Mouse (Mus musculus): ENCODE measurements around the gene Lst1.

The Lst1 gene

DNA sequence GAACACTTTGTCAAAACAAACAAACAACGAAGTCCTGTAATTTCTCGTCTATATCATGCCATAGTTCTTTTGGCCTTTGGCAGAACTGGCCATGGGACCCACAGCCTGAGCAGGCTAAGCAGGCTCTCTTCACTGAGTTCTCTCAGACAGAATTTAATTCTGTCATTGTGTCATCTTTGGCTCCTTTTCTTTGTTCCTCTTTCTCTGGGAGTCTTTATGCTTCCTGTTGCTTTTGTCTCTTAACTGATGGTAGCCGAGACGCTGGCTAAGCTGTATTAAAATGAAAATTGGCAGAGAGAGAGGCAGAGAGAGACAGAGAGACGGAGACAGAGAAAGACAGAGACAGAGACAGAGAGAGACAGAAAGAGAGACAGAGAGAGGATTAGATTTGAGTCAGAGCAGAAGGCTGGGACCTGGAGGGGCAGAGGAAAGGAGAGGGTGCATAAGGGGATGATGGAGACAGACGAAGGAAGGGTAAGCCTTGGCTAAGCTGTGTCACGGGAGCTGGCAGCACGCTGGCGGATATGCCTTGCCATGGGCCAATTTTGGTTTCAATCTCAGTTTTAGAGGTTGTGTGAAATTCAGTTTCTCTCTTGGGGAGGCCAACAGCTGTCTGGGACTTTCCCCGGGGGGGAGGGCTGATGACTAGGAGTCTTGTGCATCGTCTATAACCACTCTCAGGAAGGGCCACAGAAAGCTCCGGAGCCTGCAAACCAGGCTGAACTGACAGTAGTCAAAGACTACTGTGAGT, 21.7 kb upstream of the Lst1 start:
- DNase-seq (ENCODE audit: low spot score in 2 of 2) = peak in 1 of 2 experiments; percentile 50

DNA sequence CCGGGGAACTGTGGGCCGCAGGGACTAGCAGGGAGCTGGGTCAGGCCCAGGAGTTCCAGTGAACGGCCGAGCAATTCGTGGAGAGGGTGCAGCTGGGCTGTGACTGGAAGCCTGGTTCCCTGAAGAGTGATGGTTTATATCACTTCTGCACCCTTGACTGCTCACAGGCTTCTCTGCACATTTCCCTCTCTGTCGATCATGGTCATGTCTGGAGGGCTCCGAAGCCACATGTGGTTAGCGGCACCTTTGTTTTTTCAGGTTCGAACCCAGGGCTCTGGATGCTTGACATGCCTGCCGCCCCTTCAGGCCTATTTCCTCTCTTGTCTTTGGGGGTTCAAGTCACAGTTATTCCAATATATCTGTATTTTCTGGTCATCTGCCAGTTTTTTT, 17.1 kb upstream of the Lst1 start:
- DNase-seq (ENCODE audit: low spot score in 2 of 2) = no peak

DNA sequence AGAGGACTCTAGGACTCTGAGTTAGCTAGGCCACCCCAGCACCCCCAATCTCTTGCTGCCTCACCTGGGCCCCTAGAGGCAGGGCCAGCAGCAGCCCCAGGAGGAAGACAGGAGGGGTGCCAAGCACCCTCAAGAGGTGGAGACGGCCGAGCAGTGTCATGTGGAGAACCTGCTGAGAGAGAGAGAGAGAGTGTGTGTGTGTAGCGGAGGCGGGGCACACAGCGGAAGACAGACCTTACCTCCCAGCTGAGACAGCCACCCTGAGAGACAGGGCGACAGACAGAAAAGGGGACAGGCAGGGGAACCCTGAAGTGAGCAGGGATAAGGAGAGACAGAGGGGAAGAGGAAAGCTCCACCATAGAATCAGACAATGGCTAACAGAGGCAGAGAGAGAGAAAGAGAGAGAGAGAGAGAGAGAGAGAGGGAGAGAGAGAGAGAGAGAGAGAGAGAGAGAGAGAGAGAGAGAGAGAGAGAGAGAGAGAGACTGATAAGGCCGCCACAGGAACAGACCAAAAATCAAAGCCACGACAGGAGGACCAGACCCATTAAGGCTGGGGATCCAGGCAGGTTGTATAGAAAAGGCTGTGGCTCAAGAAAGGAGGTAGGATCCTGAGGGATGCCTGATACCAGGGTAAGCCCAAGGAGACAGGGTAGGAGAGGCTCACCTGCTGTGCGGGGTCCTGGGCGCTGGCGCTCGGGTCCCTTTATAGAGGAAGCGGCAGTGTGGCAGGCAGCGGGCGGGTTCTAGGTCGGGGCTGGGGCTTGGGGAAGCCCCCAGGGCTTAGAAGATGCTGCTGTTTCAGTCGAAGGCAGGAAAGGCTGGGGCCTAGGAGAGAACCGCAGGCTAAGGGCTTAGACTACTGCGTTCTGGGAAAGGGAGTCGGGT, 16.5 kb upstream of the Lst1 start, which contains the start of gene Lta:
TSS of gene Lta (minus strand) at position 858 of the 886 bp plus-strand sequence.
- peak; percentile 48 to 75 for DNase-seq (ENCODE audit: low spot score in 2 of 2)

DNA sequence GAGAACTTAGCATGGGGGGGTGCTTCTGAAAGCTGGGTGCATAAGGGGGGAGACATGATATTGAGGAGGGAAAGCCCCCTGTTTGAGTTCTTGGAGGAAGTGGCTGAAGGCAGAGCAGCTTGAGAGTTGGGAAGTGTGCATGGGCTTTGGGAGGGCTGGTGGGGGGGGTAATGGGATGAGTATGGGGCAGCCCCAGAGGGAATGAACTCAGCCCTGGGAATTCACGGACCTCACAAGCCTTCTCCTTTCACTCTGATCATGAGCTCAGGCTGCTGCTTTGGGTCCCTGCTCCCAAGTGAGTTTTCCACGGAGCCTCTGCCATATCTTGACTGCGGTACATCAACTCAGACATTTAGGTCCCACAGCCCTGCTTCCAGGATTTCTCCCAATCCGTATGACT, 14.2 kb upstream of the Lst1 start:
- DNase-seq (ENCODE audit: low spot score in 2 of 2) = no peak

GRCm38 (mm10) chr17:35201787-35202186, 13.5 kb upstream of the Lst1 start, which contains the start of gene Tnf:
Gene Tnf, minus strand, starts transcription at chr17:35202007.
- peak; percentile 64 to 78 for DNase-seq (ENCODE audit: low spot score in 2 of 2)

GRCm38 (mm10) chr17:35201128-35201527, 12.9 kb upstream of the Lst1 start:
- DNase-seq (ENCODE audit: low spot score in 2 of 2) = no peak

GRCm38 (mm10) chr17:35200398-35200797, 12.2 kb upstream of the Lst1 start:
- DNase-seq (ENCODE audit: low spot score in 2 of 2) = peak; percentile 56 to 74

DNA sequence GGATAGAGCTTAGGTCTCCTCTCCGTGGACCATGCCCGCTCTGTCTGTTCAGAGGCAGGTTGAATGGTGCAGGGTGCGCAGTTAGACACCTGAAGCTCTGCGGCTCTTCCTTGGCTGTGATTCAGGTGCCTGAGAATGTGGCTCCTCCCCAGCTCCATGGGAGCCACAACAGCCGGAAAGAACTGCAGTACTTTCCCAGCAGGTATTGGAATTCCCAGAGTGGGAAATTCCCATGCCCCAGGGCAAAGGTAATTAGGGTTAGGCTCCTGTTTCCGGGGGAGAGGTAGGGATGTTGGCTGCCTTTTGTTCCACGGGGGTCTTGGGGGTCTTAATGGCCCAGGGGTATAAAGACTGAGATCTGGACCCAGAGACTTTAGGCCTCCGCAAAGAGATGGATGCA, 10.7 kb upstream of the Lst1 start:
- DNase-seq (ENCODE audit: low spot score in 2 of 2) = no peak

DNA sequence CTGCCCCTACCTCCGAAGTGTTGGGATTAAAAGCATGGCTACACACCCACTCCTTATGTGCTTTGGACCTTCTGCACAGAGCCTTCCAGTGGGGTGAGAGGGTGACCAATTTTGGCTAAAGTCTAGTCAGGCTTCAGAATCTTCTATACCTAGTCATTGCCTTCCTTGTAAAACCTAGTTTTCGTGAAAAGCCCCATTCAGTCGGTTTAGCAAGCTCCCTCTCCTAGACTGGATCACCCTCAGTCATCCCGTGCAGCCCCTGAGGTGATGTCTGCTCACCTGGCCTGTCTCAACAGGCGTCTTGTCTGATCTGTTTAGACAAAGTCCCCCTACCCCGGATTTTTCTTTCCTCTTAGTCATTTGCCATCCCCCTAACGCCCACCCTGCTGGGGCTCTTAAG, 9.8 kb upstream of the Lst1 start:
- no peak for DNase-seq (ENCODE audit: low spot score in 2 of 2)

GRCm38 (mm10) chr17:35197126-35197525, 8.9 kb upstream of the Lst1 start:
- no peak for DNase-seq (ENCODE audit: low spot score in 2 of 2)

GRCm38 (mm10) chr17:35196321-35196641, 8.0 kb upstream of the Lst1 start:
- DNase-seq (ENCODE audit: low spot score in 2 of 2) = no peak

DNA sequence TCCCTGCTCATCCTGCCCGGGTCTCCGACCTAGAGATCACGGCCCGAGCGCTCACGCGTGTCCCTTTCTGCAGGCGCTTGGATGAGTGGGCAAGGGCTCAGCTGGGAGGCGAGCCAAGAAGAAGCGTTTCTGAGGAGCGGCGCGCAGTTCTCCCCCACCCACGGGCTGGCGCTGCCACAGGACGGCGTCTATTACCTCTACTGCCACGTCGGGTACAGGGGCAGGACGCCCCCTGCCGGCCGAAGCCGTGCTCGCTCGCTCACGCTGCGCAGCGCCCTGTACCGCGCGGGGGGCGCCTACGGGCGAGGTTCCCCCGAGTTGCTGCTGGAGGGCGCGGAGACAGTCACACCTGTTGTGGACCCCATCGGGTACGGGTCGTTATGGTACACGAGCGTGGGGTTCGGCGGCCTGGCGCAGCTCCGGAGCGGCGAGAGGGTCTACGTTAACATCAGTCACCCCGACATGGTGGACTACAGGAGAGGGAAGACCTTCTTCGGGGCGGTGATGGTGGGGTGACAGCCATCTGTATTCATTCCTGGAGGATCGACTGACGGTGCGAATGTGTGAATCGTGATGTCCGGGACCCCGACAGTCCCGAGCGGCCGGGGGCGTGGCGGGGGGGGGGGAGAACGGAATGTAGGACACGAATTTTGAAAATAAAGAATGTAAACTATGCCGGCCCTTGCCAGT, 7.5 kb upstream of the Lst1 start:
- DNase-seq (ENCODE audit: low spot score in 2 of 2) = peak; percentile 87 to 97

GRCm38 (mm10) chr17:35194844-35195630, 6.8 kb upstream of the Lst1 start:
- DNase-seq (ENCODE audit: low spot score in 2 of 2) = peak in 1 of 2 experiments; percentile 72

- DNase-seq (ENCODE audit: low spot score in 2 of 2) = peak; percentile 70 to 86
Observed at GRCm38 (mm10) chr17:35193881-35194843, 5.9 kb upstream of the Lst1 start, which contains the start of gene Ltb. Gene Ltb, plus strand, starts transcription at chr17:35194439.

DNA sequence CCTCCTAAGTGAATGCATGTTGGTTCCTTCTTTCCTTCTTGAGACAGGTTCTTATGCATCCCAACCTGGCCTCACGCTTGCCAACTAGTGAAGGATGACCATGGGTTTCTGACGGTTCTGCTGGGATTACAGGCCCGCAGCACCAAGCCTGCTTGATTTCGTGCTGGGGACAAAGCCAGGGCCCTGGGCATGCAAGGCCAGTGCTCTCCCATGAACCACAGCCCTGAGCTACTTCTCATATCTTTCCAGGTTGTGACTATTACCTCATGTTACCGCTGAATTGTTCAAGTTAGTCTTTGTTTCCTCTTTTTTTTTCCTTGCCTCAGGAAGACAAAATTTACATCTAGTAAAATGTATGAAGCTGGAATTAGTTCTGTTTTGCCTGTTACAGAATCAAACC, 4.7 kb upstream of the Lst1 start:
- DNase-seq (ENCODE audit: low spot score in 2 of 2) = no peak

GRCm38 (mm10) chr17:35191723-35192122, 3.5 kb upstream of the Lst1 start:
- DNase-seq (ENCODE audit: low spot score in 2 of 2) = no peak

DNA sequence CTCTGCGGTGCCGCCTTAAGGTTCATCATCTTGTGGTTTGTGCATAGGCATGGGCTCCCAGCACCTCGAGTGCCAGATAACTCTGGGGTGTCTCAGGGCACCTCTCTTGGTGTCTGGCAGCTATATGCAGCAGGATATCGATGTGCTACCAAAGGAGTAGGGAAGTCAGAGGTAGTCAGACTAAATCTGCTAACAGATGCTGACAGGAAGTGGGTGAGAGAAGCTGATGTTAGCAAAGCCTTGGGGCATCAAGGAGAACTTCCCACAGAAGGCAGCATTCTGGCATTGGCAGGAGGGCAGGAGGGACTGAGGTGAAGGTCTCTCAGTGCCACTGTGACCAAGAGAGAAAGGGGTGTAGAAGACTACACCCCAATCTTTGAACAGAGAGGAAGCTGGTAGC, 1.9 kb upstream of the Lst1 start:
- peak in 1 of 2 experiments; percentile 75 for DNase-seq (ENCODE audit: low spot score in 2 of 2)

GRCm38 (mm10) chr17:35189186-35189585, 947 bp upstream of the Lst1 start:
- DNase-seq (ENCODE audit: low spot score in 2 of 2) = peak in 1 of 2 experiments; percentile 69

GRCm38 (mm10) chr17:35187345-35187744, 894 bp downstream of the Lst1 start:
- no peak for DNase-seq (ENCODE audit: low spot score in 2 of 2)

DNA sequence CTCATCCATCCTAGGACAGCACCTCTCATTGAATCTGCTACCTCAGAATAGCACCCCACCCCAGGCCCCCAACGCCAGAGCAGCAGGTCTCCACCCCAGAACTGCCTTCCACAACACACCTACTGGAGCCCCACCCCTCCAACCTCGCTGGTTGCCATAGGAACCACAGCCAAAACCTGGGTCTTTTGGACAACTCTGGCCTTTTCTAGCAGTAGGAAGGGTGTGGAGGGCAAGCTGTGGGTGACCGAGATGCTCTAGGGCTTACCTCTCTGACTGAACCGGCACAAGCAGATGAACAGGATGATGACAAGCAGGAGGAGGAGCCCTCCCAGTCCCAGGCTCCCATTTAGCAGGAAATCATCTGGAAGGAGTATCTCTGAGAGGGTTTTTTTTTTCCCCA, 1.6 kb downstream of the Lst1 start:
- DNase-seq (ENCODE audit: low spot score in 2 of 2) = peak; percentile 64 to 75

Measured in spleen, postnatal 4 days (tissue).